Mouse (Mus musculus) stomach, postnatal 0 days (tissue): ENCODE measurements around the gene Cdk5rap3. TPM values are rescaled to one million over a fixed set of nuclear protein-coding genes. Genes with fewer than 3 reads are reported as not detected.

Experiments used
- ATAC-seq: fragments of 200-750 bp; cut with Nextera tagmentation; 2 replicates; pipeline ENCODE4 v1.8.0; 2017; ENCODE audit not compliant: low FRiP score, low TSS enrichment
- DNase-seq: peaks from one replicate; pipeline ENCODE4 v3.0.0-alpha.2; 2016; ENCODE audit warnings: low spot score
- H3K27ac ChIP-seq: fragments of 300-500 bp; sonication (generic); replicated peaks from 2 replicates; pipeline ENCODE4 v1.5.1; 2014; ENCODE audit warnings: mild to moderate bottlenecking, control low read depth
- H3K27me3 ChIP-seq: fragments of 300-500 bp; sonication (generic); 2 replicates; pipeline ENCODE4 v1.6.1; 2014; ENCODE audit warnings: low read length; ENCODE audit not compliant: control insufficient read depth, insufficient read depth
- H3K36me3 ChIP-seq: fragments of 300-500 bp; sonication (generic); 2 replicates; pipeline ENCODE4 v1.6.1; 2014; ENCODE audit warnings: low read length, mixed read lengths; ENCODE audit not compliant: control insufficient read depth, insufficient read depth
- H3K4me1 ChIP-seq: fragments of 300-500 bp; sonication (generic); replicated peaks from 2 replicates; pipeline ENCODE4 v1.6.1; 2014; ENCODE audit warnings: antibody characterized with exemption; ENCODE audit not compliant: control insufficient read depth, insufficient read depth
- H3K4me2 ChIP-seq: fragments of 300-500 bp; sonication (generic); replicated peaks from 2 replicates; pipeline ENCODE4 v1.6.1; 2014; ENCODE audit warnings: low read depth, mild to moderate bottlenecking, control low read depth, moderate library complexity
- H3K4me3 ChIP-seq: fragments of 300-500 bp; sonication (generic); 2 replicates; pipeline ENCODE4 v1.5.1; 2014; ENCODE audit warnings: low read depth, low read length, control low read depth
- H3K9ac ChIP-seq: fragments of 300-500 bp; sonication (generic); 2 replicates; pipeline ENCODE4 v1.6.1; 2014; ENCODE audit warnings: mild to moderate bottlenecking, low read length, control low read depth, mixed read lengths
- H3K9me3 ChIP-seq: fragments of 300-500 bp; sonication (generic); 2 replicates; pipeline ENCODE4 v1.6.1; 2016; ENCODE audit warnings: low read length; ENCODE audit not compliant: control insufficient read depth
- CTCF ChIP-seq: IDR thresholded peaks from 2 replicates; pipeline ENCODE4 v1.5.1; 2016; ENCODE audit warnings: antibody characterized with exemption, low read depth, mild to moderate bottlenecking, moderate library complexity
- EP300 ChIP-seq: optimal IDR thresholded peaks from 2 replicates; pipeline ENCODE3; 2016; ENCODE audit warnings: antibody characterized with exemption
- WGBS: fragments of 180-500 bp; shearing (Covaris S2); extraction: QIAGEN DNeasy Blood & Tissue Kit; methylation state at CpG from one replicate; pipeline ENCODE4 v1.1.7; 2014; 5-methylcytosine and 5-hydroxymethylcytosine counted together
- polyA plus RNA-seq: library from polyadenylated mRNA; unstranded; fragments of >200 nt; fragmentation: Nextera tagmentation; extraction: Ambion mirVana; gene quantifications from 2 replicates; pipeline ENCODE4 v1.2.1, GENCODE M21; 2015

Cdk5rap3 gene
- polyA plus RNA-seq, 1 experiment from 2014 or later: 61.7 TPM

GRCm38 (mm10) chr11:96906431-96907161, 9.7 kb downstream of the Cdk5rap3 start:
- H3K9ac ChIP-seq: no peak overlapping the region
- no peak for ATAC-seq
- H3K4me1 ChIP-seq: no peaks in the 10 kb centered on the region
- no peaks in the 10 kb centered on the region for H3K9me3 ChIP-seq
- no peak overlapping the region for H3K4me3 ChIP-seq
- TF ChIP-seq CTCF: no peak
- TF ChIP-seq EP300: no peak
- peaks cover 16% of the 10 kb centered on the region; the same call in 1 of the 2 replicates for H3K36me3 ChIP-seq
- H3K4me2 ChIP-seq: no peak overlapping the region
- no peaks in the 10 kb centered on the region for H3K27me3 ChIP-seq
- H3K27ac ChIP-seq: no peak overlapping the region
- no peak for DNase-seq
- WGBS: 59% methylated on average over 15 of the region's 15 CpGs

- no peak; the same call in 1 of the 2 replicates for ATAC-seq
- WGBS: 23% methylated on average over 16 of the region's 16 CpGs
- no peak for DNase-seq
- TF ChIP-seq CTCF: no peak
- TF ChIP-seq EP300: no peak
- H3K4me1 ChIP-seq: no peaks in the 10 kb centered on the region
- H3K27ac ChIP-seq: no peak overlapping the region
- no peak overlapping the region for H3K9ac ChIP-seq
- no peaks in the 10 kb centered on the region for H3K27me3 ChIP-seq
- no peak overlapping the region for H3K4me2 ChIP-seq
- H3K4me3 ChIP-seq: no peak overlapping the region
- peaks cover 8% of the 10 kb centered on the region; the same call in 1 of the 2 replicates for H3K36me3 ChIP-seq
- H3K9me3 ChIP-seq: no peaks in the 10 kb centered on the region
Measured at GRCm38 (mm10) chr11:96902639-96903635, 13.4 kb downstream of the Cdk5rap3 start.

GRCm38 (mm10) chr11:96901332-96901731, 15.0 kb downstream of the Cdk5rap3 start:
- H3K27me3 ChIP-seq: no peaks in the 10 kb centered on the region
- ATAC-seq (no peak), DNase-seq (no peak)
- H3K9me3 ChIP-seq: no peaks in the 10 kb centered on the region
- H3K4me3 ChIP-seq: no peak overlapping the region
- no peak overlapping the region for H3K4me2 ChIP-seq
- no peak overlapping the region for H3K27ac ChIP-seq
- H3K36me3 ChIP-seq: no peaks in the 10 kb centered on the region
- WGBS: 69% methylated on average over 9 of the region's 9 CpGs
- no peak for TF ChIP-seq CTCF
- H3K9ac ChIP-seq: no peak overlapping the region
- no peaks in the 10 kb centered on the region for H3K4me1 ChIP-seq

GRCm38 (mm10) chr11:96899449-96900306, 16.6 kb downstream of the Cdk5rap3 start:
- Histone ChIP-seq H3K9ac (no peak overlapping the region), H3K9me3 (no peaks in the 10 kb centered on the region), H3K27ac (no peak overlapping the region), H3K27me3 (no peaks in the 10 kb centered on the region), H3K4me1 (no peaks in the 10 kb centered on the region), H3K36me3 (no peaks in the 10 kb centered on the region), H3K4me2 (no peak overlapping the region), H3K4me3 (no peak overlapping the region)
- 54% methylated on average over 13 of the region's 13 CpGs for WGBS
- no peak for DNase-seq
- ATAC-seq: no peak
- TF ChIP-seq EP300 (no peak), CTCF (no peak)

- no peaks in the 10 kb centered on the region for H3K36me3 ChIP-seq
- H3K9ac ChIP-seq: no peak overlapping the region
- no peak overlapping the region for H3K27ac ChIP-seq
- H3K4me3 ChIP-seq: no peak overlapping the region
- 69% methylated on average over 4 of the region's 4 CpGs for WGBS
- no peak overlapping the region for H3K4me2 ChIP-seq
- TF ChIP-seq CTCF: no peak
- TF ChIP-seq EP300: no peak
- H3K9me3 ChIP-seq: no peaks in the 10 kb centered on the region
- DNase-seq (no peak), ATAC-seq (no peak)
- no peaks in the 10 kb centered on the region for H3K27me3 ChIP-seq
- H3K4me1 ChIP-seq: no peaks in the 10 kb centered on the region
Measured at GRCm38 (mm10) chr11:96895886-96896285, 20.4 kb downstream of the Cdk5rap3 start.
